Mouse (Mus musculus) stomach, postnatal 0 days (tissue): ENCODE measurements at regions not wholly inside any gene's neighbourhood (a gene's known extent, or its start where the extent isn't known, plus 50 kb on each side); places are given as distances from the start of the nearest gene placed in this dataset.

Experiments used
- ATAC-seq: fragments of 200-750 bp; cut with Nextera tagmentation; 2 replicates; pipeline ENCODE4 v1.8.0; 2017; ENCODE audit not compliant: low FRiP score, low TSS enrichment
- DNase-seq: peaks from one replicate; pipeline ENCODE4 v3.0.0-alpha.2; 2016; ENCODE audit warnings: low spot score
- H3K27ac ChIP-seq: fragments of 300-500 bp; sonication (generic); replicated peaks from 2 replicates; pipeline ENCODE4 v1.5.1; 2014; ENCODE audit warnings: mild to moderate bottlenecking, control low read depth
- H3K27me3 ChIP-seq: fragments of 300-500 bp; sonication (generic); 2 replicates; pipeline ENCODE4 v1.6.1; 2014; ENCODE audit warnings: low read length; ENCODE audit not compliant: control insufficient read depth, insufficient read depth
- H3K36me3 ChIP-seq: fragments of 300-500 bp; sonication (generic); 2 replicates; pipeline ENCODE4 v1.6.1; 2014; ENCODE audit warnings: low read length, mixed read lengths; ENCODE audit not compliant: control insufficient read depth, insufficient read depth
- H3K4me1 ChIP-seq: fragments of 300-500 bp; sonication (generic); replicated peaks from 2 replicates; pipeline ENCODE4 v1.6.1; 2014; ENCODE audit warnings: antibody characterized with exemption; ENCODE audit not compliant: control insufficient read depth, insufficient read depth
- H3K4me2 ChIP-seq: fragments of 300-500 bp; sonication (generic); replicated peaks from 2 replicates; pipeline ENCODE4 v1.6.1; 2014; ENCODE audit warnings: low read depth, mild to moderate bottlenecking, control low read depth, moderate library complexity
- H3K4me3 ChIP-seq: fragments of 300-500 bp; sonication (generic); 2 replicates; pipeline ENCODE4 v1.5.1; 2014; ENCODE audit warnings: low read depth, low read length, control low read depth
- H3K9ac ChIP-seq: fragments of 300-500 bp; sonication (generic); 2 replicates; pipeline ENCODE4 v1.6.1; 2014; ENCODE audit warnings: mild to moderate bottlenecking, low read length, control low read depth, mixed read lengths
- H3K9me3 ChIP-seq: fragments of 300-500 bp; sonication (generic); 2 replicates; pipeline ENCODE4 v1.6.1; 2016; ENCODE audit warnings: low read length; ENCODE audit not compliant: control insufficient read depth
- CTCF ChIP-seq: IDR thresholded peaks from 2 replicates; pipeline ENCODE4 v1.5.1; 2016; ENCODE audit warnings: antibody characterized with exemption, low read depth, mild to moderate bottlenecking, moderate library complexity
- EP300 ChIP-seq: optimal IDR thresholded peaks from 2 replicates; pipeline ENCODE3; 2016; ENCODE audit warnings: antibody characterized with exemption
- WGBS: fragments of 180-500 bp; shearing (Covaris S2); extraction: QIAGEN DNeasy Blood & Tissue Kit; methylation state at CpG from one replicate; pipeline ENCODE4 v1.1.7; 2014; 5-methylcytosine and 5-hydroxymethylcytosine counted together

- DNase-seq: no peak
- Histone ChIP-seq H3K27ac (no peak overlapping the region), H3K4me1 (no peaks in the 10 kb centered on the region), H3K9me3 (no peaks in the 10 kb centered on the region), H3K4me2 (no peak overlapping the region), H3K36me3 (no peaks in the 10 kb centered on the region), H3K27me3 (no peaks in the 10 kb centered on the region), H3K4me3 (no peak overlapping the region), H3K9ac (no peak overlapping the region)
- 52% methylated on average over 2 of the region's 2 CpGs for WGBS
- no peak for ATAC-seq
- TF ChIP-seq CTCF: no peak
- TF ChIP-seq EP300: no peak
Measured at GRCm38 (mm10) chr12:97047674-97048073, 1211.6 kb downstream of the Galc start.
